8 mouse cellular contexts compared by ENCODE assay signal in the genomic region with DNA sequence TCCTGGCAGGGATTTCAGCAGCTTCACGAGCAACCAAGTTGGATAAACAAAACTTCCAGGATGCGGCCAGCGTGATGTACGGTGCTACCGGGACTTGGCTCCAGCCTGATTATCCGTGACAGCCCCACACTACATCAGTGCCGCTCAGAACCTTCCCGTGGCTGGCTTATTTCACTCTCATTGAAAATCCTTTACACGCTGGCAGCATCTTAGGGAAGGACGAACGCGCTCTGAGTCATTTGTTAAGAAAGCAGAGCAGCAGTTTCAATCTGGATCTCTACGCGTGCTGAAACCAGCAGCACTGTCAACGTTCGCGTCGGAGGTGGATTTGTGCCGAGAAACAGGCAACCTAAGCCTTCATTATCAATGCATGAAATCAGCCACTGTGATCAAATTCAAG.
DNase-seq lines count a peak whose midpoint lies in the region; TF ChIP-seq lines count a peak whose summit lies in the region.

No protein-coding gene starts in this region.

- DNase-seq in heart, adult 2 months: no peak
- DNase-seq in heart, postnatal 25 days (ENCODE audit: low spot score): no peak
- DNase-seq in cerebellum, postnatal 14 days: peak; percentile 28 to 35
- DNase-seq in frontal cortex, postnatal 25 days (ENCODE audit: low spot score in 2 of 2): peak; percentile 31 to 44
- DNase-seq in layer of hippocampus, postnatal 36 days: peak; percentile 56 to 58
- DNase-seq in spleen, adult 12 weeks (ENCODE audit: low spot score): no peak
- DNase-seq in ovary, postnatal 10 days (ENCODE audit: low spot score): no peak

- H3K4me1 ChIP-seq in heart, adult 2 months (ENCODE audit: control insufficient read depth, insufficient read depth, low read length): no peaks in the 10 kb centered on the region
- H3K4me1 ChIP-seq in olfactory bulb, adult 2 months (ENCODE audit: control insufficient read depth, insufficient read depth, low read length): 0 out of 2 replicates have a peak, but pooled peaks cover 2% of the 10 kb centered on the region

- no peak overlapping the region for H3K9ac ChIP-seq in heart, adult 2 months (ENCODE audit: low read depth, low read length)

- TF ChIP-seq EP300 in heart, adult 2 months (IDR thresholded peaks at IDR 0.05; ENCODE audit: insufficient read depth, low read depth, low read length): no peak

- no peak for TF ChIP-seq CTCF in heart, adult 2 months (IDR thresholded peaks at IDR 0.05)
- TF ChIP-seq CTCF in olfactory bulb, adult 2 months (IDR thresholded peaks at IDR 0.05; ENCODE audit: insufficient read depth, low read depth, low read length): no peak

- H3K27me3 ChIP-seq in heart, adult 2 months (ENCODE audit: control insufficient read depth, insufficient read depth, low read length): no peaks in the 10 kb centered on the region

- no peaks in the 10 kb centered on the region for H3K36me3 ChIP-seq in heart, adult 2 months (ENCODE audit: control insufficient read depth, insufficient read depth, low read length)

- 42% methylated on average over 19 of the region's 19 CpGs for WGBS in heart, adult 2 months
- whole genome bisulfite sequencing in olfactory bulb, adult 2 months: 9% methylated on average over 19 of the region's 19 CpGs

- no peak for TF ChIP-seq POLR2A in heart, adult 2 months (IDR thresholded peaks at IDR 0.05; ENCODE audit: insufficient read depth, low read depth, low read length)
- TF ChIP-seq POLR2A in olfactory bulb, adult 2 months (IDR thresholded peaks at IDR 0.05; ENCODE audit: insufficient read depth, low read depth, low read length): no peak

- no peaks in the 10 kb centered on the region for H3K79me2 ChIP-seq in heart, adult 2 months (replicated peaks; ENCODE audit: control insufficient read depth, insufficient read depth, low read length)

- intact Hi-C loops in heart, adult 2 months (cut with DNase I): no loop called here
- intact Hi-C loops in heart, postnatal 25 days (cut with DNase I): loop anchor here (10.0 kb wide), 1 partner anchor 358 kb away; no protein-coding TSS in a partner anchor

- H3K4me3 ChIP-seq in heart, adult 2 months: peak overlapping the region; percentile 2; the same call in 1 of the 2 replicates
- H3K4me3 ChIP-seq in olfactory bulb, adult 2 months (ENCODE audit: insufficient read depth, low read depth, low read length): peak overlapping the region; percentile 66

- no peak overlapping the region for H3K27ac ChIP-seq in heart, adult 2 months
- peak overlapping the region; percentile 82 for H3K27ac ChIP-seq in olfactory bulb, adult 2 months (ENCODE audit: insufficient read depth, low read depth, low read length)

Comparison
In these comparisons a context has a peak if more than half of its experiments do, and no peak if none do; other contexts are left out.
1. DNase-seq: peak in cerebellum, postnatal 14 days (2 of 2), frontal cortex, postnatal 25 days (2 of 2) and layer of hippocampus, postnatal 36 days (2 of 2); none in heart, adult 2 months (0 of 2), heart, postnatal 25 days (single experiment), spleen, adult 12 weeks (single experiment) and ovary, postnatal 10 days (single experiment).